Mouse (Mus musculus) megakaryocyte-erythroid progenitor cell, adult 5 weeks (primary cell): ENCODE results near the gene Bhlha9. TPM values are rescaled to one million over a fixed set of nuclear protein-coding genes. Genes with fewer than 3 reads are reported as not detected.

Source experiments
- polyA plus RNA-seq: library from polyadenylated mRNA; stranded (reverse); fragments of >175 nt; gene quantifications from 2 replicates; pipeline ENCODE4 v1.2.3, GENCODE M21; 2012

The Bhlha9 gene
- not detected in 2 replicates for polyA plus RNA-seq

GRCm38 (mm10) chr11:76671871-76672475 lies at the start of gene Bhlha9:
TSS of gene Bhlha9 (plus strand) at chr11:76672470.

DNA sequence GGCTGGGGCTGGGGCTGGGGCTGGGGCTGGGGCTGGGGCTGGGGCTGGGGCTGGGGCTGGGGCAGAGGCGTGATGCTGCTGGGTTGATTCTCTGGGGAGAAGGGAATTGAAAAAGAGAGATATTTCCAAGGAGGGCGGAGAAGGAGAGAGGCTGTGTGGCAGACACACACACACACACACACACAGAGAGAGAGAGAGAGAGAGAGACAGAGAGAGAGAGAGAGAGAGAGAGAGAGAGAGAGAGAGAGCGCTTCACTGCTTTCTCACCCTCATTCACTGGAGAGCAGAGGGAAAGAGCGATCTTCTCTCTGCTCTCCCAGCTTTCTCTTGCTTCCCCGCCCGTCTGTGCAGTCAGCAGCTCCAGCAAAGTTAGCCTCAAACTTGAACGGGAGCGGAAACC lies 7.2 kb downstream of the Bhlha9 start, which contains the start of gene Trarg1:
Gene Trarg1 (plus strand): TSS at position 301 of the 400 bp plus-strand sequence.

Other genes with a start within 250 kb of the Bhlha9 start
- gene Abr, start 50.2 kb upstream of the Bhlha9 start, polyA plus RNA-seq: 24.9 and 28.7 TPM in 2 replicates
- gene Trarg1, start 7.3 kb downstream of the Bhlha9 start, polyA plus RNA-seq: not detected in 2 replicates
- 1.3 and 1.7 TPM in 2 replicates for gene Gosr1, start 91.1 kb downstream of the Bhlha9 start, polyA plus RNA-seq
- 4.1 and 4.6 TPM in 2 replicates for gene Cpd, start 174.5 kb downstream of the Bhlha9 start, polyA plus RNA-seq
- not detected in 2 replicates for gene Tmigd1, start 229.7 kb downstream of the Bhlha9 start, polyA plus RNA-seq